Mouse (Mus musculus): ENCODE results near the gene Ift52. TPM values are rescaled to one million over a fixed set of nuclear protein-coding genes. Genes with fewer than 3 reads are reported as not detected.
"Not testable (repeated sequence)": the region's sequence is repeated elsewhere in the genome, so short reads cannot be mapped to it uniquely, and the experiment has no call there.

Ift52 gene
- polyA plus RNA-seq, 1 experiment from 2014 or later: 58.9 TPM

DNA sequence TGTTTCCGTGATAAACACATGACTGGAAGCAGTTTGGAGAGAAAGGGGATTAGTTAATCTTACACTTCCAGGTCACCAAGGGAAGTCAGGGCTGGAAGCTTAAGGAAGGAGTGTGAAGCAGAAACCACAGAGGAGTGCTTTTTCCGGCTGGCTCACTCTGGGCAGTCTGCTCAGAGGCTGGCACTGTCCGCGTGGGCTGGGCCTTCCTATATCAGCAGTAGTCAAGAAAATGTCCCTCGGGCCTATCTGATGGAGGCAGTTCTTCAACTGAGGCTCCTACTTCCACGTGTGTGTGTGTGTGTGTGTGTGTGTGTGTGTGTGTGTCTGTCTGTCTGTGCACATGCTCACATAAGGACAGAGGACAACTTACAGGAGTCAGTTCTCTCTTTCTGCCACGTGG is 22.8 kb downstream of the Ift52 start:
- Histone ChIP-seq H3K27ac (replicated peaks) (no peak overlapping the region), H3K9me3 (no peaks in the 10 kb centered on the region), H3K9ac (replicated peaks) (no peak overlapping the region), H3K4me3 (no peak overlapping the region), H3K36me3 (peaks cover 86% of the 10 kb centered on the region), H3K4me2 (replicated peaks) (no peak overlapping the region), H3K27me3 (no peaks in the 10 kb centered on the region), H3K4me1 (no peaks in the 10 kb centered on the region)
- 92% methylated on average over 7 of the region's 7 CpGs for WGBS
- ATAC-seq (ENCODE audit: low FRiP score, low read depth): no peak

DNA sequence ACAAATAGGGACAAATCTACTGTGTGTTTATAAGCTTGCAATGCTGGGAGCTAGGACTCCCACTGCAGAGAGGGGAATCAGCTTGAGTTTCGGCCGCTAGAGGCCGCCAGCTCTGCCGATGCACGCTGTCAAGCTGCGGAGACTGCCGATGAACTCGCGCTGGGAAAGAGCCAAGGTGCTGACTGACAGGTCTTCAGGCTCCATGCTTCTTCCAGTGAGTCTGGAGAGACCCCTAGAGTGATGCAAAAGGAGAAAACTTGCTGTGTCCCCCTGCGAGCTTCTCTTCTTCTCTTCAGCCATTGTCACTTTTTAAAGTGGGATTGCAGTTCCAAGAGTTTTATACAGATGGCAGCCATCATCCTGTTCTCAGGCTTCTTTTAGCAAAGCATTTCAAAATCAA is 31.0 kb downstream of the Ift52 start:
- ATAC-seq (ENCODE audit: low FRiP score, low read depth): no peak
- Histone ChIP-seq H3K4me3 (no peak overlapping the region), H3K9me3 (no peaks in the 10 kb centered on the region), H3K27me3 (no peaks in the 10 kb centered on the region), H3K27ac (replicated peaks) (no peak overlapping the region), H3K9ac (replicated peaks) (no peak overlapping the region), H3K4me2 (replicated peaks) (0 out of 2 replicates have a peak overlapping the region, but pooled peaks have one; percentile 30), H3K36me3 (peaks cover 39% of the 10 kb centered on the region), H3K4me1 (no peaks in the 10 kb centered on the region)
- WGBS: 6% methylated on average over 10 of the region's 10 CpGs

DNA sequence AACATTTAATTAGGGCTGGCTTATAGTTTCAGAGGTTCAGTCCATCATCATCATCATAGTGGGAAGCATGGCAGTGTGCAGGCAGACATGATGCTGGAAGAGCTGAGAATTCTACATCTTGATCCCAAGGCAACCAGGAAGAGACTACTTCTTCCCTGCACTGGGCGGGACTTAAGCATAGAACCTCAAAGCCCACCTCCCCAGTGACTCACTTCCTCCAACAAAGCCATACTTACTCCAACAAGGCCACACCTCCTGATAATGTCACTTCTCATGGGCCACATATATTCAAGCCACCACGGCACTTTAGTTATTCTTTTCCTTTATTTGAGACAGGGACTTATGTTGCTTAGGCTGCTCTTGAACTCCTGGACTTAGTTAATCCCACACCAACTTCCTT is 32.0 kb downstream of the Ift52 start:
- Histone ChIP-seq H3K27me3 (no peaks in the 10 kb centered on the region), H3K9ac (replicated peaks) (no peak overlapping the region), H3K36me3 (peaks cover 33% of the 10 kb centered on the region), H3K4me1 (peaks cover 5% of the 10 kb centered on the region; the same call in 1 of the 2 replicates), H3K27ac (replicated peaks) (no peak overlapping the region), H3K4me3 (no peak overlapping the region), H3K4me2 (replicated peaks) (no peak overlapping the region), H3K9me3 (no peaks in the 10 kb centered on the region)
- WGBS: 83% methylated on average over 2 of the region's 2 CpGs
- ATAC-seq (ENCODE audit: low FRiP score, low read depth): no peak

DNA sequence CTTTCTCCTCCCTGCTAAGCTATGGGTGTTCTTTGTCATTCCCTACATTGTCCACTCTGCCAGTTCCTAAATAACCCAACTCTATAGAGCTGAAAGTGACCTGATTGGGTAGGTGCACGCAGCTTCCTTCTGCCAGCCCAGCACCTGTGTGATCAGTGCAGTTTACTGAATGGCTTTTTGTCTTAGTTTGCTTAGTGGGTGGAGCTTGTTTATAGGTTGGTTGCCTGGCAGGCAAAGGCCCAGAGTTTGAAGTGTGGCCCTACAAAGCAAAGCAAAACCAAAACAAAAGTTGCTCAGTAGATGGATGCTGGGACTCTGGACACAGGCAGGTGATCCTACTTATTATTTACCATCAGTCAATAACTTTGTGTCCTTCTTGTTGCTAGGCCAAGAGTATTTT is 34.5 kb downstream of the Ift52 start:
- Histone ChIP-seq H3K9ac (replicated peaks) (no peak overlapping the region), H3K27ac (replicated peaks) (no peak overlapping the region), H3K36me3 (peaks cover 13% of the 10 kb centered on the region), H3K9me3 (no peaks in the 10 kb centered on the region), H3K4me1 (peaks cover 21% of the 10 kb centered on the region), H3K27me3 (0 out of 2 replicates have a peak, but pooled peaks cover 5% of the 10 kb centered on the region), H3K4me3 (no peak overlapping the region), H3K4me2 (replicated peaks) (no peak overlapping the region)
- ATAC-seq (ENCODE audit: low FRiP score, low read depth): no peak
- 70% methylated on average over 1 of the region's 1 CpGs for WGBS

DNA sequence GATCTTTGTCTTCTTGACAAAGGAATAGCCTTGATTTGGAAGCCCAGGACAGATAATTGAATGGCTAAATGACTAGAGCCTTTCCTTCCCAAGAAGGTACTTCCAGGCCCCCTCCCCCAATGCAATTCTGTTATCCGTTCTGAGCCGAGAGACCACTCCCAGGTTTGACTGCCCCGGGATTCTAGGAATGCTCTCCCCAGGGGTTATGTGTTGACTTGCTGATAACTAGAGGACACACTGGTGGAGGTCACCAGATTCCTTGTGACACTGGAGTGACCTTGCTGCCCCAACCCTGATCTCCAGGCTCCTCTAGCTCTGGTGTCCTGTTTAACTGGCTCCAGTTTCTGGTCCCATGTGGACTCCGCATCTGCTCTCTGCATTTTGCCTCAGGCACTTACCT is 34.9 kb downstream of the Ift52 start:
- 43% methylated on average over 4 of the region's 4 CpGs for WGBS
- Histone ChIP-seq H3K9me3 (no peaks in the 10 kb centered on the region), H3K36me3 (peaks cover 9% of the 10 kb centered on the region), H3K27ac (replicated peaks) (no peak overlapping the region), H3K27me3 (0 out of 2 replicates have a peak, but pooled peaks cover 5% of the 10 kb centered on the region), H3K4me2 (replicated peaks) (no peak overlapping the region), H3K4me3 (no peak overlapping the region), H3K9ac (replicated peaks) (no peak overlapping the region), H3K4me1 (peaks cover 21% of the 10 kb centered on the region)
- no peak for ATAC-seq (ENCODE audit: low FRiP score, low read depth)

DNA sequence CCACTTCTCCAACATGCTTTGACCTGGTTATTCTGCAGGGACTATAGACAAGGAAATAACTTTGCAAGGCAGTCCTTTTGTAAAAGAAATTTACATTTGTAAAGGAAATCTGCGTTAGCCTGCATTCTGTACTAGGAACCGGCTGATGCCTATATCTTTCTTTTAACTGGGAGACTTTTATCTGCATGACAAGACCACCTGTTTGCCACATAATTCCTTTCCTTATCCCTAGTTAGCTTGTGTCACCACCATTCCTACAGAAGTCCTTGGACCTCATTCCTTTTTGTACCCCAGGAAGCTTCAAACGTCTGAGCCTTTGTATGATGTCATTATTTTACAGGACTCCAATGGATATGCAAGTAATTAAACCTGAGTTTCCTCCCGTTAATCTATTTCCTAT is 35.7 kb downstream of the Ift52 start:
- Histone ChIP-seq H3K27ac (replicated peaks) (no peak overlapping the region), H3K4me3 (no peak overlapping the region), H3K9me3 (no peaks in the 10 kb centered on the region), H3K9ac (replicated peaks) (no peak overlapping the region), H3K4me2 (replicated peaks) (no peak overlapping the region), H3K27me3 (0 out of 2 replicates have a peak, but pooled peaks cover 5% of the 10 kb centered on the region), H3K36me3 (peaks cover 6% of the 10 kb centered on the region; the same call in 1 of the 2 replicates), H3K4me1 (peaks cover 21% of the 10 kb centered on the region)
- WGBS: 67% methylated on average over 4 of the region's 4 CpGs
- ATAC-seq (ENCODE audit: low FRiP score, low read depth): no peak

DNA sequence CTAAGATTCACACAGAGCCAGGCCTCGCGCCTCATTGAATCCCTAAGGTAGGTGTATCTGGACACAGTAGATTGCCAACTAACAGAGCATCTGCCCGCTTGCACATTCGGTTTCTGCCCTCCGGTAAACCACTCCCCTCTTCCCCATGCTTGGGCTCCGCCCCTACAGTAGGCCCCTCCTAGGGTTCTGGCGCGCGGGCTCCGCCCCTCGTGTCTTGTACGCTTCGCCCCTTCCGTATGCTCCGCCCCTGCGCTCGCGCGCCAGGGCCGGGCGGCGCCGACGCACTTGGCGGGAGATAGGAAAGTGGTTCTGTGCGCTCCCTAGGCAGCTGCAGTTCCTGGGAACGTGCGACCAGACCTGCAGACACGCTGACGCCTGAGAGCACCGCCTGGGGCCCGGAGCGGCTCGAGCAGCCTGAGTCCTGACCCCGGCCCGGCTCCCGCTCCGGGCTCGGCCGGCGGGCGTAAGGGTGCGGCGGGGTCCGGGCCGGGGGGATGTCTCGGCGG is 37.2 kb downstream of the Ift52 start, which contains the start of gene Mybl2:
Gene Mybl2 (plus strand): TSS at position 353 of the 506 bp plus-strand sequence.
- peaks cover 21% of the 10 kb centered on the region for H3K4me1 ChIP-seq
- peak within 1 kb of the TSS; percentile 95 for H3K4me2 ChIP-seq (replicated peaks)
- under 1% methylated on average over 48 of the region's 48 CpGs for WGBS
- no peaks in the 10 kb centered on the region for H3K36me3 ChIP-seq
- H3K9me3 ChIP-seq: no peaks in the 10 kb centered on the region
- 0 out of 2 replicates have a peak, but pooled peaks cover 5% of the 10 kb centered on the region for H3K27me3 ChIP-seq
- H3K27ac ChIP-seq (replicated peaks): no peak within 1 kb of the TSS; the same call in 1 of the 2 replicates
- peak within 1 kb of the TSS; percentile 68 for H3K4me3 ChIP-seq
- peak within 1 kb of the TSS; percentile 61 for H3K9ac ChIP-seq (replicated peaks)
- peak; percentile 100 for ATAC-seq (ENCODE audit: low FRiP score, low read depth)

DNA sequence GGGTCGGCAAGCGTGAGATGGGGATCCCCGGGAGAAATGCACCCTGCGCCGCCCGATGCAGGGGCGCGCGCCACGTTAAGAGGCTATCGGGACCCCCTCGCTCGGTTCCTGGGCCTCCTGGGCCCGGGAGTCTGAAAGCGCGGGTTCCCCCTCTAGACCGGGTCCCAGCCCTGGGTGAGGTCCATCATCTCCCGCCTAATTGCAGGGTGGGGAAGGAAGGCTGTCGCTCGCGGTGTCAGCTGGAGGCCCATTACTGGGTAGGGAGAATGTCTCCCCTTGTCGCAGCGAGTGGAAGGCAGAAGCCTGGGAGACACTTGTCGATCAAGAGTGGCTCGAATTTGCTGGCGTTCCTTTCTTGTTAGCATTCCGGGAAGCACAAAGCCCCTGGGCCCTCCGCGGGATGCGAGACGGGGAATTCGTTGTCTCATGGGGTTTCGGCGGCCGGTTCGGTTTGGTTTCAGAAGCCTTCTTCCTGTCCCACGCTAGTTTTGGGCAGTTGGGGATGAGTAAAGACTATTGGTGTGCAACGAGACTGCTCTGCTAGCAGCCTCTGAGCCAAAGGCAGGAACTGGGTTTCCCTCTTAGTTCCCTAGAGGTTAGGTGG is 37.8 kb downstream of the Ift52 start:
- Histone ChIP-seq H3K27me3 (0 out of 2 replicates have a peak, but pooled peaks cover 5% of the 10 kb centered on the region), H3K4me1 (peaks cover 21% of the 10 kb centered on the region), H3K4me2 (replicated peaks) (peak overlapping the region; percentile 95), H3K9me3 (no peaks in the 10 kb centered on the region), H3K9ac (replicated peaks) (peak overlapping the region; percentile 61), H3K36me3 (no peaks in the 10 kb centered on the region), H3K4me3 (peak overlapping the region; percentile 68), H3K27ac (replicated peaks) (no peak overlapping the region; the same call in 1 of the 2 replicates)
- under 1% methylated on average over 36 of the region's 38 CpGs for WGBS
- ATAC-seq (ENCODE audit: low FRiP score, low read depth): peak; percentile 24

DNA sequence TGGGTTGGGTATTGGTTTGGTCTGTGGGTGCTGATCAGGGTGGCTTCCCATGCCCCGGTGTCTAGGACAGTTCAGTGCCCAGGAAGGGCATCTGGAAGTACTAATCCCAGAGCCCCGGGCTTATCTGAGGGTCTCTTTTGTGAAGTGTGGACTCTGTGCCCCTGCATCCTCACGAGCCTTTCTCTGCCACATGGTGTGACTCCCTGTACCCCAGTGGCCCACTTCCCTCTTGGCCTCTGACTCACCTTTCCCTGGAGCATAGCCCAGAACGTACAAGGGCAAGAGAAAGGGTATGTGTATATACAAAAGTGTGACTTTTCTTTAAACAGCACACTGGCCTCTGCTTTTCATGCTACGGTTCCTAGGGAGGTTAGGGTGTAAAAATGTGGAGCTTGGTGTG is 38.6 kb downstream of the Ift52 start:
- no peak for ATAC-seq (ENCODE audit: low FRiP score, low read depth)
- peaks cover 21% of the 10 kb centered on the region for H3K4me1 ChIP-seq
- H3K36me3 ChIP-seq: no peaks in the 10 kb centered on the region
- peak overlapping the region; percentile 95 for H3K4me2 ChIP-seq (replicated peaks)
- peak overlapping the region; percentile 68 for H3K4me3 ChIP-seq
- no peak overlapping the region for H3K27ac ChIP-seq (replicated peaks)
- H3K9me3 ChIP-seq: no peaks in the 10 kb centered on the region
- peak overlapping the region; percentile 61 for H3K9ac ChIP-seq (replicated peaks)
- H3K27me3 ChIP-seq: 0 out of 2 replicates have a peak, but pooled peaks cover 5% of the 10 kb centered on the region
- 23% methylated on average over 5 of the region's 5 CpGs for WGBS

DNA sequence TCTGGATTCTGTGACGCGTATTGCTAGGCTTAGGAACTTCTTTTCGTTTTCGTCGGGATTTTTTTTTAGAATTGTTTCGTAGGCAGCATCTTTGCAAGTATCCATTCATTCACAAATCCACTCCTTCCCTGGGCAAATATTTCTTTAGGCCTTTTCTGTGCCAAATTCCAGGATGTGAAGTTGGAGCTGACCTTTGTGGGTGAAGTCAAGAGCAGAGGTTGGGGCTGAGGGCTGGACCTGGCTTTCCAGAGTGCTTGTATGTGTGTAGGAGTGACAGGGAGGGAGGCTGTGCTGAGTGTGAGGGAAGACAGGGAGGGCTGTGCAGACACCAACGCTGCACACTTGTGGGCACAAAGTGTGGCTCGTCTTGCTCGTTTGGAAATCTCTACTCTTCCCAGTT is 39.4 kb downstream of the Ift52 start:
- WGBS: 85% methylated on average over 9 of the region's 9 CpGs
- H3K9ac ChIP-seq (replicated peaks): no peak overlapping the region
- ATAC-seq (ENCODE audit: low FRiP score, low read depth): no peak

DNA sequence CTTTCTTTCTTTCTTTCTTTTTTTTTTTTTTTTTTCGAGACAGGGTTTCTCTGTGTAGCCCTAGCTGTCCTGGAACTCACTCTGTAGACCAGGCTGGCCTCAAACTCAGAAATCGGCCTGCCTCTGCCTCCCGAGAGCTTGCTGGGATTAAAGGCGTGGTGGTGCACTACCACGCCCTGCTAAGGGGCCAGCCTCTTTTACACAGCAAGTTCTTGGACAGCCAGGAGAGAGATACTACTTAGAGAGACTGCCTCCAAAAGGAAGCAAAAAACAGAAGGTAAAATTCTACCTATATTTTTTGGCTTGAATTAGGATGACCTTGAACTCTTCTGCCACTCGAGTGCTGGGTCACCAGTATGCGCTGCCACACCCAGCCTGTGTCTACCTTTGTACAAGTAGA is 41.8 kb downstream of the Ift52 start:
- not testable (repeated sequence) for H3K4me2 ChIP-seq (replicated peaks); H3K9ac ChIP-seq (replicated peaks); ATAC-seq (ENCODE audit: low FRiP score, low read depth); H3K9me3 ChIP-seq; H3K4me3 ChIP-seq; H3K27me3 ChIP-seq; H3K27ac ChIP-seq (replicated peaks)
- Histone ChIP-seq H3K4me1 (peaks cover 17% of the 10 kb centered on the region), H3K36me3 (peaks cover 13% of the 10 kb centered on the region)
- 96% methylated on average over 6 of the region's 7 CpGs for WGBS

More for the DNA sequence above, 39.4 kb downstream of the Ift52 start:
- no peaks in the 10 kb centered on the region for H3K36me3 ChIP-seq
- no peak overlapping the region for H3K27ac ChIP-seq (replicated peaks)
- no peak overlapping the region for H3K4me3 ChIP-seq
- H3K9me3 ChIP-seq: no peaks in the 10 kb centered on the region
- 0 out of 2 replicates have a peak, but pooled peaks cover 5% of the 10 kb centered on the region for H3K27me3 ChIP-seq
- H3K4me1 ChIP-seq: peaks cover 21% of the 10 kb centered on the region
- no peak overlapping the region; the same call in 1 of the 2 replicates for H3K4me2 ChIP-seq (replicated peaks)

DNA sequence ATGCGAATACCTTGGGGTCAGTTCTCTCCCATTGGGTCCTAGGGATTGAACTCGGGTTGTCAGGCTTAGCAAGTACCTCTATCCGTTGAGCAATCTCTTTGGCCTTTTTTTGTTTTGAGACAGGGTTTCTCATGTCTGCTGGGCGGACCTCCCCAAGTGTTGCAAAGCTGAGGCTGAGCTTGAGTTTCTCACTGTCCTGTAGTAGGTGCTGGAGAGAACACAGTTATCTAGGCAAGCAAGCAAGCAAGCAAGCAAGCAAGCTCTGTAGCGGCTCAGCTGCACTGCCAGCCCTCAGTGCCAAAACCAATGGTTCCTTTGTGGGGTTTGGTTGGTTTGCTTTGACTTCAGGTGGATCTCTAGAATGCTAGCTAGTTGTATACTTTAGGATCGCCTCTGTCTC is 43.5 kb downstream of the Ift52 start:
- ATAC-seq (ENCODE audit: low FRiP score, low read depth): no peak
- H3K36me3 ChIP-seq: peaks cover 27% of the 10 kb centered on the region
- H3K9ac ChIP-seq (replicated peaks): no peak overlapping the region
- H3K4me2 ChIP-seq (replicated peaks): no peak overlapping the region
- H3K9me3 ChIP-seq: no peaks in the 10 kb centered on the region
- 0 out of 2 replicates have a peak, but pooled peaks cover 3% of the 10 kb centered on the region for H3K27me3 ChIP-seq
- 87% methylated on average over 6 of the region's 6 CpGs for WGBS
- H3K27ac ChIP-seq (replicated peaks): no peak overlapping the region
- H3K4me3 ChIP-seq: no peak overlapping the region
- peaks cover 8% of the 10 kb centered on the region for H3K4me1 ChIP-seq

Measured in midbrain, embryonic 12.5 days (tissue).